Mouse (Mus musculus): ENCODE measurements at regions not wholly inside any gene's neighbourhood (a gene's known extent, or its start where the extent isn't known, plus 50 kb on each side); places are given as distances from the start of the nearest gene placed in this dataset.

GRCm38 (mm10) chr11:90129793-90130624 is 57.5 kb upstream of the Gm45716 start:
- intact Hi-C loops (cut with DNase I; ENCODE audit: low total_unique reads) = no loop called here
- peak; percentile 43 for DNase-seq

- peak; percentile 42 for DNase-seq
- intact Hi-C loops (cut with DNase I; ENCODE audit: low total_unique reads) = no loop called here
Measured at GRCm38 (mm10) chr11:90130635-90131034, 56.8 kb upstream of the Gm45716 start.

- no peak for DNase-seq
- intact Hi-C loops (cut with DNase I; ENCODE audit: low total_unique reads) = no loop called here
Measured at GRCm38 (mm10) chr11:90132579-90132978, 54.9 kb upstream of the Gm45716 start.

GRCm38 (mm10) chr11:90136307-90136706 is 51.2 kb upstream of the Gm45716 start:
- intact Hi-C loops (cut with DNase I; ENCODE audit: low total_unique reads) = no loop called here

More at GRCm38 (mm10) chr11:90136307-90136706, 51.2 kb upstream of the Gm45716 start:
- no peak for DNase-seq

Data from gastrocnemius, postnatal 14 days (tissue).